Mouse (Mus musculus): ENCODE measurements at regions not wholly inside any gene's neighbourhood (a gene's known extent, or its start where the extent isn't known, plus 50 kb on each side); places are given as distances from the start of the nearest gene placed in this dataset.

DNA sequence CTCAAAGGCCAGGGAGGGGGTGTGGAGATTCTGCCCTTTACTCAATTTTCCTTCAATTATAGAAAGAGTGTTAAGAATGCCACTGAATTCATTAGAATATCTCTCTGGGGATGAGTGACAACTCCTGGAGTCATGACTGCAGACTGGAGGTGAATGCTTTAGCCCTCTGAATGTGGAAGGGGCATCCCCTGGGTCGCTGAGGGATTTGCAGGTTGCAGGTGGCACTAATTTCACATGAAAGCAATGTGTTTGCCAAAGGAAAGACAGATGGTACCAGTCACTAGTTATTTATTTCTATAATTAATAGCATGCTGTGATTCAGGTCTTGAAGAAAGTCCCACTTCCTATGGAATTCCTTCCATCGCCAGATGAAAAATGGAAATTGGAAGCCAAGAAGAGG, 321.1 kb downstream of the Tlr4 start:
- TF ChIP-seq MAFK (IDR thresholded peaks at IDR 0.05; ENCODE audit: insufficient read depth, low read depth, low read length) (no peak), HCFC1 (IDR thresholded peaks at IDR 0.05; ENCODE audit: borderline replicate concordance, insufficient read depth, low read length) (no peak)
